Mouse (Mus musculus) splenic B cell, adult 2 months (primary cell): Measurements from ENCODE around the gene Smok2b.
"Not testable (repeated sequence)": the region's sequence is repeated elsewhere in the genome, so short reads cannot be mapped to it uniquely, and the experiment has no call there.

ENCODE experiments used
- DNase-seq: peaks from one replicate; pipeline ENCODE4 v3.0.0-alpha.2; 2011; ENCODE audit warnings: low read depth, low spot score
- H3K27me3 ChIP-seq: 2 replicates; pipeline ENCODE4 v1.6.1; 2012; ENCODE audit warnings: mild to moderate bottlenecking, low read length, moderate library complexity, mixed read lengths; ENCODE audit not compliant: control insufficient read depth, poor library complexity, insufficient read depth, severe bottlenecking
- H3K36me3 ChIP-seq: 2 replicates; pipeline ENCODE4 v1.6.1; 2012; ENCODE audit warnings: mild to moderate bottlenecking, low read length, moderate library complexity, mixed read lengths; ENCODE audit not compliant: control insufficient read depth, poor library complexity, insufficient read depth, severe bottlenecking

Gene Smok2b

DNA sequence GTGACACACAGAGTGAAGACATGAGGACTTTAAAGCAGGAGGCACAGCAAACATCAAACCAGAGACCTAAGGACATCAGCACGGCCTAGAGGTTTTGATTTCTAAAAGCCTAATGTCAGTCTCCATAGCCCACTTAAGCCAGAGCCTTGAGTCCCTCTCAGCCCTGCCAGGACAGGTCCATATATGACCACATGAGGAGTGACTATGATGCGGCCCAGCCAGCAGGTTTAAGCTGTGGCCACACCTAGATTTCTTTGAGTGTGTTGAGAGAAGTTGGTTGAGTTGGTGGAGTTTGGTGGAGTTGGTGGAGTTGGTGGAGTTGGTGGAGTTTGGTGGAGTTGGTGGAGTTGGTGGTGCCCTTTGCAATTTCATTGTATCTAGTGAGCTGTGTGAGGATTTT is at the start of gene Smok2b:
TSS of gene Smok2b (plus strand) at position 301 of the 400 bp plus-strand sequence.
- H3K27me3 ChIP-seq, H3K36me3 ChIP-seq, DNase-seq: not testable (repeated sequence)

DNA sequence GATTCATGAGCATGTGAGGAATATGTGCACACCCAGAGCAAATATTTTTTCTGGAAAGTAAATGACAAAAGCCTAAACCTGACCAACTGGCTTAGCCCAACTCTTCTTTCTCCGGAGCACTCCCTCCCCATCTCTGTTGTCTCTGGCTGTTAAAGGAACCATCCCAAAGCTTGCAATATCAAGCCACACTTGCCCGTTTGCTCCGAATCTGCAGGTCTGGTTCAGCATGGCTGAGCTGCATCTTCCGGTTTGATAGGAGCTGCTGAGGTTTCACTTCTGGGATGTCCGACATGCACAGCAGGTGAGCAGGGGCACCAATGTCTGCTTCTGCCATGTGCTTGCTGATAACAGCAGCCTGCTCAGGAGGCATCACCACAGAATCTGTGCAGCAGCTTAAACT is 49.6 kb upstream of the Smok2b start:
- H3K27me3 ChIP-seq, H3K36me3 ChIP-seq, DNase-seq: not testable (repeated sequence)

DNA sequence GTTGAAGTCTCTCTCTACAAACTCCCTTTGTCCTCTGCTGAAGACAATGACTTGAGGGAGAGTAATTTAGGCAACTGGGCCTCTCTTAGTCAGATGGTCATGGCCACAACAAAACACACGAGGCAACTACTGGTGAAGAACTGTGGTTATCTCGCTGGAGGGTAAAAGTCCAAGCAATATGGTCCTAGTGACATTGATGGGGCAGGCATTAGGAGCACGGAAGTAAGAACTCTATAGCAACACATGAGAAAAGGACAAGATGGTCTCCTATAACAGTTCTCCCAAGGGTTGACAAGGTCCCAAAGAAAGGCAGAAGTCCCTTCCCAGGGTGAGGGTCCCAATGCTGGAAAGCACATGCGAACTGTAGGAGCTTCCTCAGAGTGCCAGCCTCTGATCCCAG is 47.3 kb upstream of the Smok2b start:
- H3K36me3 ChIP-seq, H3K27me3 ChIP-seq, DNase-seq: not testable (repeated sequence)

DNA sequence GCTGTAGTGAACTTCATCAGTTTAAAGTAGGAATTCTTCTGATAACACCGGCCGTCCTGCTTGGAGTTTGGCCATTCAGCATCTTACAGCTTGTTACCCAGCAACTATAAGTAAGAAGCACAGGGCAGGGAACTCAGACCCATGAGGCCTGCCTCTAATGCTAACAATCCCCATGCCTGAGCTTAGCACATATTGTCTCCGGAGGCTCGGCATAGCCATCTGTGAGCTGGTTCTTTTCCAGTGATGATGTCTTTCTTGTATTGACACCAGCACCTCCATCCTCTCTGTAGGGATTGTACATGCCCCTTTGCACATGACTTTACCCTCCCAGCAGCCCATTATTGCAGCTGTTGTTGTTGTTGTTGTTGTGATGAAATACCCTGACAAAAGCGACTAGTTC is 45.5 kb upstream of the Smok2b start:
- not testable (repeated sequence) for H3K36me3 ChIP-seq, H3K27me3 ChIP-seq, DNase-seq

- DNase-seq, H3K36me3 ChIP-seq, H3K27me3 ChIP-seq: not testable (repeated sequence)
These were observed 43.5 kb upstream of the Smok2b start for GRCm38 (mm10) chr17:13186541-13186940.

DNA sequence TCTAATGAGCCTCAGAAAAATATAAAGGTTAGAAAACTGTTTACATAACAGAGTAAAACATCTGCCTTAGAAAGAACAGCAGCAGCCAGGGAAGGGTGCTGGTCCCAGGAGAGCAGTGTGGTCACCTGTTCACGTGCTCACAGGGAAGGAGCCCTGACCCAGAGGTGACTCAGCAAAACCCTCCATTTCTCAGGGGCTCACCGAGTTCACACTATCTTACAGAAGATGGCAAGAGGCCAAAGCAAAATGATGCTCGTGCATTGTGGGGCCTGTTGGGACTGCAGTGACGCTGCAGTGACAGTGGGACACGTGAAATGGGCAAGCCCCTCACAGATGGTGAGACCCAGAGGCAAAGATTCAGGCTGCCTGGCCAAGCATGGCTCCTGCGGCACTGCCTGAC is 42.4 kb upstream of the Smok2b start:
- not testable (repeated sequence) for H3K27me3 ChIP-seq, H3K36me3 ChIP-seq, DNase-seq

- not testable (repeated sequence) for H3K36me3 ChIP-seq, H3K27me3 ChIP-seq, DNase-seq
These were observed 41.2 kb upstream of the Smok2b start for GRCm38 (mm10) chr17:13188846-13189245.

DNA sequence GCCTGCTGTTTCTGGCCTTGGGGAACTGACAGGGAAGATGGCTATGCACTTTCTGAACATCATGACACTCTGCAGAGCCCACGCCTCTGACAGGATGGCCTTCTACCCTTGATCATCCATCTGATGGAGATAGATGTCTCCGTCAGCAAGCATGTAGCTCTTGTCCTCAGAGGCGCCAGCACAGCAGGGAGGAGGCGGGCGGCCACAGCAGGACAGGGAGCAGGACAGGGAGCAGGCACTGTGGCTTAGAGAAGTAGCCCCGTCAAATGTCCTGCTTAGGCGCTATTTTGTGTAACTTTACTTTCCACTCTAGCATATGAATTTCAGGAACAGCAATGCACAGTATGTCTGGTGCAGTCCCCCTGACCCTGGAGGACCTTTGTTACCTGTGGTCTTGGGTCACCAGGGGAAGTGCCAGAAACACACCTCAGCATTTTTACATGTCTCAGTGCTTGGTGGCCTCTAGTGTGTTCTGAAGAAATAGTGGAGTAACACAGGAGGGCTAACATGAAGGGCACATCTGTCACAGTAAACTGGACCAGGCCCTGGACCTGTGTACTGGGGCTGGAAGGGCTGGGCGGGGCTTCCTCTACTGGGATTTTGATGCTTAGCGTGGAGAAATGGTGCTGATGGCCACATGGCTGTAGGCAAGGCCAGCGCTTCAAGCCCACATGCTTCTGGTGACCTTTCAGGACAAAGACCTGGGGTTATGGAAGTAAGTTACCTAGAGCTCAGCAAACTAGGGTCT is 39.0 kb upstream of the Smok2b start:
- H3K27me3 ChIP-seq, H3K36me3 ChIP-seq, DNase-seq: not testable (repeated sequence)

GRCm38 (mm10) chr17:13196486-13196885 is 33.6 kb upstream of the Smok2b start:
- DNase-seq, H3K36me3 ChIP-seq, H3K27me3 ChIP-seq: not testable (repeated sequence)

GRCm38 (mm10) chr17:13198812-13199211 is 31.2 kb upstream of the Smok2b start:
- not testable (repeated sequence) for H3K36me3 ChIP-seq, H3K27me3 ChIP-seq, DNase-seq

DNA sequence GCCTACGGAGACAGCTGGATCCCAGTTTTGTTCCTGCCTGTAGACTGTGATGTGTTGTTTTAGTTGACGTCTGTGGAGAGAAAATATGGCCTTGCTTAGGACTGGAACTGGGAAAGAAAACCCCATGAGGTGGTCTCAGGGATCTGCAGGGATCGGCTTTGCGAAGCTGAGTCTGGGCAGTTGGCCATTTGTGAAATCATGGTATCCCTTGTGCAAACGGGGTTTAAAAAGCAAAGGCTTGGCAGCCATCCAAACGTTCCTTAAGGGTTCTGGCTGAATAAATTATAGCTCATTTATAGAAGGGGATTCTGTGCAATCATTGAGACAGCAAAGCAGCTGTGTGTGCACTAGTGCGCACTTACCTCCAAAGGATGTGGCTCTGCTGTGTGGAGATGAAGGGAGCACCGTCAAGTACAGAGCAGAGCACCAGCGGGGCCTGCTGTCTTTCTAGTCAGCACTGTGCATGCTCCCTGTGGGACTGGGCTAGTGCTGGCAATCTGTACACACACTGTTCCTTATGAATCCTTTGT is 30.1 kb upstream of the Smok2b start:
- not testable (repeated sequence) for H3K27me3 ChIP-seq, DNase-seq, H3K36me3 ChIP-seq

GRCm38 (mm10) chr17:13201551-13201950 is 28.5 kb upstream of the Smok2b start:
- not testable (repeated sequence) for DNase-seq, H3K27me3 ChIP-seq, H3K36me3 ChIP-seq

DNA sequence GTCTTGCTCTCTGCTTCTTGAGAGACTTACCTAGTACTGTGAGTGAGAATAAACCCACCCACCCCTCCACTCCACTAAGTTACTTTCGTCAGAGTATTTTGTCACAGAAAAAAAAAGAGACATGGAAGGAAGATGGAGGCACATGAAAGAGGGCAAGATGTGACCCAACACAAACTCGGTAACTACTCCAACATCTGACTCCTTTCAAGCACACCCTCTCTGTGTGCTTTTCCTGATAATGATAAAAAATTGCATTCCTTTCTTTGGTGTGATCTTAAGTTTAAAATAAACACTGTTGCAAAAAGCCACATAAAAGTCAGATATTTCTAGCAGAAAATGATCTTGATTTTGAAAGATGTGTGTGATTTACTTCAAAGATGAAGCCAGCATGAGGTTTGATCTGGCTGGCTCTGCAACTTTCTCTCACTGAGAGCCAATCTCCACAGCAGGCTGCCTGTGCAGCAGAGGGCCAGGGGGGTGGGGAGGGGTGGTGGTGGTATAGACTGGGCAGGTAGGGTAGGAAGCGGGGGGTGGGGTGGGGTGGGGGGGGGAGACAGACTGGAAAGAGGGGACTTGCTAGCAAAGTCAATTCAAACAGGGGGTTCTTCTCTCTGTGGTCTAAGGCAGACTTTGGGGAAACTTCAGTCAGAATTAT is 27.5 kb upstream of the Smok2b start:
- not testable (repeated sequence) for DNase-seq, H3K27me3 ChIP-seq, H3K36me3 ChIP-seq

DNA sequence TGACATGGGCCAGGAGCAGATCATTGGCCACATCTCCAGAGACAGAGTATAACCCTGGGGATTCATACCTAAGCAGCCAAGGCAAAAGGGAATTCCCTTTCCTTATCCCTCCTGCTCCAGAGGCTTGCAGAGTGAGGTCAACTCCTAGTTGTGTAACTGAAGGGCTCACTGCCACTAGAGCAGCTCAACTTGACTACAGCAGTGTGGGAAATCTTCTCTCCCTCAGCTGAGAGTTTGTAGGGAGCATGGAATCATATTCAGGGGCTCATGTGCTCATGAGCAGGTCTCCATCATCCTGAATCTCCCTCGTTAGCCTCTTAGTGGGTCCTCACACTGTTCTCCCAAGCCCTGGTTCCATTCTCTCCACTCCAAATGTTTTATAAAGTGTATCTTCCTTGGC is 24.8 kb upstream of the Smok2b start:
- not testable (repeated sequence) for H3K36me3 ChIP-seq, DNase-seq, H3K27me3 ChIP-seq

DNA sequence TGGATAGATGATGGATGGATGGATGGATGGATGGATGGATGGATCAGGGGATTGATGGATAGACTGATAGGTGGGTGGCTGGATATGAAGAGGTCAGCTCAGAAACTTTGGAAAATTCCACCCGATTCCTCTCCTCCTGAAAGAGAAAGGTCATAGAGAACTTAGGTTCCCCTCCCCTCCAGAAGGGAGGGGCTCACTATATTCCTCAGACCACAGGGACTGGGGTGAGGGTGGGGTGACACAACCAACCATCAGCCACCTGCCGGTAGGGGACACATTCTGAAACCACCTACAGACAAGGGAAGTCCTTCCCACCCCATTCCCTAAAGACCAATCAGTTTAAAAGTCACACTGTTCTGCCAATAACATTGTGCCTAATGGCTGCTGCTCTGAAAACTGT is 23.6 kb upstream of the Smok2b start:
- H3K27me3 ChIP-seq = no peaks in the 10 kb centered on the region
- no peak for DNase-seq
- H3K36me3 ChIP-seq = no peaks in the 10 kb centered on the region
